Mouse (Mus musculus) forebrain, postnatal 0 days (tissue): Measurements from ENCODE around the gene Dclk1. TPM values are rescaled to one million over a fixed set of nuclear protein-coding genes. Genes with fewer than 3 reads are reported as not detected.

Source experiments
- ATAC-seq: fragments of 200-750 bp; cut with Nextera tagmentation; 2 replicates; pipeline ENCODE4 v1.8.0; 2017; ENCODE audit warnings: mild to moderate bottlenecking, moderate library complexity
- DNase-seq: peaks from one replicate; pipeline ENCODE4 v3.0.0-alpha.2; 2015
- H3K27ac ChIP-seq: fragments of 300-500 bp; sonication (generic); 2 replicates; pipeline ENCODE4 v1.5.1; 2014; ENCODE audit warnings: low read depth, mild to moderate bottlenecking, antibody characterized with exemption, low read length, moderate library complexity, mixed read lengths
- H3K27me3 ChIP-seq: fragments of 300-500 bp; sonication (generic); 2 replicates; pipeline ENCODE4 v1.6.1; 2014; ENCODE audit warnings: mild to moderate bottlenecking, low read length, mixed read lengths; ENCODE audit not compliant: insufficient read depth
- H3K36me3 ChIP-seq: fragments of 300-500 bp; sonication (generic); 2 replicates; pipeline ENCODE4 v1.6.1; 2014; ENCODE audit warnings: mild to moderate bottlenecking, moderate library complexity; ENCODE audit not compliant: insufficient read depth
- H3K4me1 ChIP-seq: fragments of 300-500 bp; sonication (generic); 2 replicates; pipeline ENCODE4 v1.6.1; 2014; ENCODE audit warnings: antibody characterized with exemption; ENCODE audit not compliant: insufficient read depth
- H3K4me2 ChIP-seq: fragments of 300-500 bp; sonication (generic); 2 replicates; pipeline ENCODE4 v1.6.1; 2014; ENCODE audit warnings: low read depth, mild to moderate bottlenecking, moderate library complexity
- H3K4me3 ChIP-seq: fragments of 300-500 bp; sonication (generic); 2 replicates; pipeline ENCODE4 v1.5.1; 2014; ENCODE audit warnings: low read depth, low read length, mixed read lengths
- H3K9ac ChIP-seq: fragments of 300-500 bp; sonication (generic); 2 replicates; pipeline ENCODE4 v1.6.1; 2014; ENCODE audit warnings: mild to moderate bottlenecking
- H3K9me3 ChIP-seq: fragments of 300-500 bp; sonication (generic); 2 replicates; pipeline ENCODE4 v1.6.1; 2016; ENCODE audit warnings: low read length
- CTCF ChIP-seq: sonication (generic); IDR thresholded peaks from 2 replicates; pipeline ENCODE4 v1.5.1; 2016; ENCODE audit warnings: antibody characterized with exemption, control low read depth, low read depth
- WGBS: fragments of 180-500 bp; shearing (Covaris S2); extraction: QIAGEN DNeasy Blood & Tissue Kit; methylation state at CpG from one replicate; pipeline ENCODE4 v1.1.7; 2014; 5-methylcytosine and 5-hydroxymethylcytosine counted together
- polyA plus RNA-seq: library from polyadenylated mRNA; unstranded; fragments of >200 nt; fragmentation: Nextera tagmentation; extraction: Ambion mirVana; gene quantifications from 2 replicates; pipeline ENCODE4 v1.2.1, GENCODE M21; 2015
- total RNA-seq: library from RNA; depleted of rRNA; stranded (reverse); fragments of >200 nt; gene quantifications from 2 replicates; pipeline ENCODE4 v1.2.3, GENCODE M21; 2014

Gene Dclk1
- total and polyA plus RNA-seq, 2 experiments from 2014 or later, result 219 to 347 TPM

GRCm38 (mm10) chr3:55545296-55545695, 303.1 kb downstream of the Dclk1 start:
- no peak overlapping the region for H3K4me3 ChIP-seq
- no peaks in the 10 kb centered on the region for H3K36me3 ChIP-seq
- no peak overlapping the region for H3K9ac ChIP-seq
- no peak overlapping the region for H3K27ac ChIP-seq
- H3K9me3 ChIP-seq, result no peaks in the 10 kb centered on the region
- ATAC-seq (no peak), DNase-seq (no peak)
- H3K4me1 ChIP-seq, result 0 out of 2 replicates have a peak, but pooled peaks cover 7% of the 10 kb centered on the region
- no peak overlapping the region for H3K4me2 ChIP-seq
- 83% methylated on average over 3 of the region's 3 CpGs for WGBS
- no peaks in the 10 kb centered on the region for H3K27me3 ChIP-seq
- TF ChIP-seq CTCF, result no peak

DNA sequence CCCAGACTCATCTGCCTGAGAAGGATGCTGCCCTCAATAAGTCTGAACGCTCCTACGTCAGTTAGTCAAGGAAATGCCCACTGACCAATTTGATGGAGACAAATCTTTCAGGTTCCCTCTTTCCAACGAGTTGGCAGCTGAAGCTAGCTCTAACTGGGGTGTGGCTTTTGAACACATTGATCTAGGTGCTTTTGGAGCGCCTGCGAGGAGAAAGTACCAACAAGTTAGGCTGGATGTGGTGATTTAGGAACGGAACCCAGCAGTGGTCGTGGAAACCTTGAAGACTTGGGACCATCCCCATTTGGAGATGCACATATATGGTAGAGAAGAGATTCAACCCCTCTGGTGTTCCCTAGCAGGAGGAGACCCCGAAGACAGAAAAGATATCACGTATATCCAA, 303.8 kb downstream of the Dclk1 start:
- 0 out of 2 replicates have a peak, but pooled peaks cover 7% of the 10 kb centered on the region for H3K4me1 ChIP-seq
- no peak for TF ChIP-seq CTCF
- H3K27me3 ChIP-seq, result no peaks in the 10 kb centered on the region
- no peaks in the 10 kb centered on the region for H3K9me3 ChIP-seq
- ATAC-seq (no peak), DNase-seq (no peak)
- 92% methylated on average over 9 of the region's 9 CpGs for WGBS
- no peak overlapping the region for H3K9ac ChIP-seq
- H3K4me3 ChIP-seq, result no peak overlapping the region
- H3K27ac ChIP-seq, result no peak overlapping the region
- no peak overlapping the region for H3K4me2 ChIP-seq
- H3K36me3 ChIP-seq, result no peaks in the 10 kb centered on the region

- ATAC-seq, result no peak
- no peak for TF ChIP-seq CTCF
- H3K9me3 ChIP-seq, result no peaks in the 10 kb centered on the region
- H3K4me2 ChIP-seq, result no peak overlapping the region
- no peaks in the 10 kb centered on the region for H3K36me3 ChIP-seq
- no peak overlapping the region for H3K9ac ChIP-seq
- H3K4me1 ChIP-seq, result 0 out of 2 replicates have a peak, but pooled peaks cover 7% of the 10 kb centered on the region
- DNase-seq, result no peak
- H3K27ac ChIP-seq, result no peak overlapping the region
- WGBS, result 84% methylated on average over 2 of the region's 2 CpGs
- H3K27me3 ChIP-seq, result no peaks in the 10 kb centered on the region
- H3K4me3 ChIP-seq, result no peak overlapping the region
Measured at GRCm38 (mm10) chr3:55547106-55547505, 304.9 kb downstream of the Dclk1 start.

- Histone ChIP-seq H3K9ac (no peak overlapping the region), H3K27me3 (no peaks in the 10 kb centered on the region), H3K4me2 (no peak overlapping the region), H3K27ac (no peak overlapping the region), H3K4me1 (no peaks in the 10 kb centered on the region), H3K36me3 (no peaks in the 10 kb centered on the region), H3K9me3 (no peaks in the 10 kb centered on the region), H3K4me3 (no peak overlapping the region)
- ATAC-seq (no peak), DNase-seq (no peak)
- no peak for TF ChIP-seq CTCF
- 94% methylated on average over 7 of the region's 7 CpGs for WGBS
Measured at GRCm38 (mm10) chr3:55549376-55549775, 307.2 kb downstream of the Dclk1 start.

- TF ChIP-seq CTCF, result no peak
- ATAC-seq (no peak), DNase-seq (no peak)
- no peaks in the 10 kb centered on the region for H3K36me3 ChIP-seq
- no peak overlapping the region for H3K9ac ChIP-seq
- no peaks in the 10 kb centered on the region for H3K4me1 ChIP-seq
- no peak overlapping the region for H3K27ac ChIP-seq
- H3K9me3 ChIP-seq, result no peaks in the 10 kb centered on the region
- WGBS, result 77% methylated on average over 4 of the region's 4 CpGs
- H3K4me3 ChIP-seq, result no peak overlapping the region
- no peaks in the 10 kb centered on the region for H3K27me3 ChIP-seq
- H3K4me2 ChIP-seq, result no peak overlapping the region
Measured at GRCm38 (mm10) chr3:55550962-55551361, 308.8 kb downstream of the Dclk1 start.

- Histone ChIP-seq H3K4me3 (no peak overlapping the region), H3K4me2 (no peak overlapping the region), H3K9me3 (no peaks in the 10 kb centered on the region), H3K27ac (no peak overlapping the region), H3K27me3 (no peaks in the 10 kb centered on the region), H3K4me1 (no peaks in the 10 kb centered on the region), H3K36me3 (no peaks in the 10 kb centered on the region), H3K9ac (no peak overlapping the region)
- no peak for TF ChIP-seq CTCF
- WGBS, result 88% methylated on average over 4 of the region's 4 CpGs
- ATAC-seq, result no peak
- DNase-seq, result no peak
Measured at GRCm38 (mm10) chr3:55551912-55552311, 309.7 kb downstream of the Dclk1 start.

GRCm38 (mm10) chr3:55553031-55553430, 310.9 kb downstream of the Dclk1 start:
- 95% methylated on average over 9 of the region's 9 CpGs for WGBS
- ATAC-seq, result no peak
- H3K9ac ChIP-seq, result no peak overlapping the region
- no peaks in the 10 kb centered on the region for H3K9me3 ChIP-seq
- no peak overlapping the region for H3K4me2 ChIP-seq
- H3K36me3 ChIP-seq, result no peaks in the 10 kb centered on the region
- H3K27me3 ChIP-seq, result no peaks in the 10 kb centered on the region
- DNase-seq, result no peak
- H3K4me1 ChIP-seq, result no peaks in the 10 kb centered on the region
- TF ChIP-seq CTCF, result no peak
- no peak overlapping the region for H3K27ac ChIP-seq
- H3K4me3 ChIP-seq, result no peak overlapping the region

- Histone ChIP-seq H3K9me3 (no peaks in the 10 kb centered on the region), H3K36me3 (no peaks in the 10 kb centered on the region), H3K4me1 (no peaks in the 10 kb centered on the region), H3K4me3 (no peak overlapping the region), H3K9ac (no peak overlapping the region), H3K27me3 (no peaks in the 10 kb centered on the region), H3K4me2 (no peak overlapping the region), H3K27ac (no peak overlapping the region)
- no peak for TF ChIP-seq CTCF
- no peak for DNase-seq
- WGBS, result 52% methylated on average over 6 of the region's 6 CpGs
- no peak for ATAC-seq
Measured at GRCm38 (mm10) chr3:55555848-55556247, 313.7 kb downstream of the Dclk1 start.
